Mouse (Mus musculus) macrophage (primary cell): ENCODE data around the gene Tmem213. TPM values are rescaled to one million over a fixed set of nuclear protein-coding genes. Genes with fewer than 3 reads are reported as not detected.

Source experiments
- H3K27ac ChIP-seq: fragments of 350-480 bp; formaldehyde crosslinking; 2 replicates; pipeline ENCODE4 v1.9.0; 2021
- H3K36me3 ChIP-seq: fragments of 350-480 bp; formaldehyde crosslinking; 2 replicates; pipeline ENCODE4 v1.9.0; 2021; ENCODE audit errors: inconsistent target
- H3K4me3 ChIP-seq: fragments of 350-480 bp; formaldehyde crosslinking; 2 replicates; pipeline ENCODE4 v1.9.0; 2021; ENCODE audit errors: inconsistent target
- H3K79me2 ChIP-seq: fragments of 350-480 bp; formaldehyde crosslinking; 2 replicates; pipeline ENCODE4 v1.9.0; 2021; ENCODE audit errors: inconsistent target
- WGBS: methylation state at CpG from one replicate; pipeline ENCODE4 v1.1.7; 2026; ENCODE audit warnings: inconsistent platforms; ENCODE audit not compliant: missing documents; 5-methylcytosine and 5-hydroxymethylcytosine counted together
- polyA plus RNA-seq: library from polyadenylated mRNA; stranded (reverse); fragments of 250-400 nt; gene quantifications from 3 replicates; pipeline ENCODE4 v1.2.4, GENCODE M21; 2018; ENCODE audit warnings: inconsistent platforms
- total RNA-seq, 78 experiments: library from RNA; depleted of rRNA; stranded (reverse); fragments of 250-400 nt; gene quantifications; 1 replicate in 9 of 78; 2 replicates in 24 of 78; 3 replicates in 43 of 78; 4 replicates in 2 of 78; pipeline ENCODE4 v1.2.4; 2018; ENCODE audit warnings: inconsistent platforms in 56 of 78

Tmem213 gene
- total RNA-seq (2018; cell fraction: chromatin; rRNA removed) = not detected
- not detected for total RNA-seq (2018; cell fraction: cytosol; rRNA removed)
- total RNA-seq (2018; cell fraction: nucleus; rRNA removed) = not detected
- not detected in 3 replicates for polyA plus RNA-seq

- H3K27ac ChIP-seq = no peak within 1 kb of the TSS
- 56% methylated on average over 9 of the region's 9 CpGs for WGBS
- H3K79me2 ChIP-seq = no peaks in the 10 kb centered on the region
- H3K4me3 ChIP-seq = no peak within 1 kb of the TSS
- no peaks in the 10 kb centered on the region for H3K36me3 ChIP-seq
Measured at GRCm38 (mm10) chr6:38109160-38109795, at the start of gene Tmem213. Tmem213 (plus strand) TSS chr6:38109255.

- WGBS = 3% methylated on average over 2 of the region's 2 CpGs
- no peaks in the 10 kb centered on the region for H3K36me3 ChIP-seq
- no peak overlapping the region for H3K27ac ChIP-seq
- no peak overlapping the region for H3K4me3 ChIP-seq
- no peaks in the 10 kb centered on the region for H3K79me2 ChIP-seq
Measured at GRCm38 (mm10) chr6:38064621-38065020, 44.4 kb upstream of the Tmem213 start.

GRCm38 (mm10) chr6:38065122-38065500 lies 43.9 kb upstream of the Tmem213 start:
- 43% methylated on average over 3 of the region's 3 CpGs for WGBS
- H3K27ac ChIP-seq = no peak overlapping the region
- peak overlapping the region; percentile 13; the same call in 1 of the 2 replicates for H3K4me3 ChIP-seq
- H3K36me3 ChIP-seq = no peaks in the 10 kb centered on the region
- H3K79me2 ChIP-seq = no peaks in the 10 kb centered on the region

- peak overlapping the region; percentile 13; the same call in 1 of the 2 replicates for H3K4me3 ChIP-seq
- H3K36me3 ChIP-seq = no peaks in the 10 kb centered on the region
- H3K79me2 ChIP-seq = no peaks in the 10 kb centered on the region
- no peak overlapping the region for H3K27ac ChIP-seq
- 15% methylated on average over 11 of the region's 11 CpGs for WGBS
Measured at GRCm38 (mm10) chr6:38065501-38066122, 43.4 kb upstream of the Tmem213 start.

- Histone ChIP-seq H3K27ac (no peak overlapping the region), H3K36me3 (no peaks in the 10 kb centered on the region), H3K79me2 (no peaks in the 10 kb centered on the region), H3K4me3 (no peak overlapping the region)
- WGBS = 0% methylated on average over 5 of the region's 5 CpGs
Measured at GRCm38 (mm10) chr6:38066215-38066614, 42.8 kb upstream of the Tmem213 start.

GRCm38 (mm10) chr6:38071256-38071655 lies 37.8 kb upstream of the Tmem213 start:
- no peak overlapping the region for H3K27ac ChIP-seq
- H3K4me3 ChIP-seq = no peak overlapping the region
- 92% methylated on average over 4 of the region's 4 CpGs for WGBS
- no peaks in the 10 kb centered on the region for H3K79me2 ChIP-seq
- no peaks in the 10 kb centered on the region for H3K36me3 ChIP-seq

- no peaks in the 10 kb centered on the region for H3K36me3 ChIP-seq
- no peaks in the 10 kb centered on the region for H3K79me2 ChIP-seq
- 91% methylated on average over 5 of the region's 5 CpGs for WGBS
Measured at GRCm38 (mm10) chr6:38072137-38072796, 36.8 kb upstream of the Tmem213 start.

GRCm38 (mm10) chr6:38073592-38073991 lies 35.5 kb upstream of the Tmem213 start:
- WGBS = 92% methylated on average over 3 of the region's 3 CpGs
- no peaks in the 10 kb centered on the region for H3K79me2 ChIP-seq
- H3K27ac ChIP-seq = no peak overlapping the region
- H3K36me3 ChIP-seq = no peaks in the 10 kb centered on the region
- H3K4me3 ChIP-seq = no peak overlapping the region

More at GRCm38 (mm10) chr6:38072137-38072796, 36.8 kb upstream of the Tmem213 start:
- Histone ChIP-seq H3K27ac (no peak overlapping the region), H3K4me3 (no peak overlapping the region)

- no peak overlapping the region for H3K4me3 ChIP-seq
- WGBS = 90% methylated on average over 4 of the region's 4 CpGs
- H3K79me2 ChIP-seq = no peaks in the 10 kb centered on the region
- no peaks in the 10 kb centered on the region for H3K36me3 ChIP-seq
- no peak overlapping the region for H3K27ac ChIP-seq
Measured at GRCm38 (mm10) chr6:38080364-38080763, 28.7 kb upstream of the Tmem213 start.

GRCm38 (mm10) chr6:38081727-38082341 lies 27.2 kb upstream of the Tmem213 start:
- H3K79me2 ChIP-seq = no peaks in the 10 kb centered on the region
- H3K27ac ChIP-seq = no peak overlapping the region
- 90% methylated on average over 11 of the region's 11 CpGs for WGBS
- H3K36me3 ChIP-seq = no peaks in the 10 kb centered on the region
- H3K4me3 ChIP-seq = no peak overlapping the region

- Histone ChIP-seq H3K4me3 (no peak overlapping the region), H3K79me2 (no peaks in the 10 kb centered on the region), H3K27ac (no peak overlapping the region), H3K36me3 (no peaks in the 10 kb centered on the region)
- 73% methylated on average over 4 of the region's 4 CpGs for WGBS
Measured at GRCm38 (mm10) chr6:38083204-38083603, 25.9 kb upstream of the Tmem213 start.

- Histone ChIP-seq H3K27ac (no peak overlapping the region), H3K36me3 (no peaks in the 10 kb centered on the region), H3K79me2 (no peaks in the 10 kb centered on the region), H3K4me3 (no peak overlapping the region)
- WGBS = 87% methylated on average over 9 of the region's 9 CpGs
Measured at GRCm38 (mm10) chr6:38087242-38088026, 21.6 kb upstream of the Tmem213 start.

- no peaks in the 10 kb centered on the region for H3K79me2 ChIP-seq
- no peaks in the 10 kb centered on the region for H3K36me3 ChIP-seq
- 90% methylated on average over 8 of the region's 8 CpGs for WGBS
- H3K4me3 ChIP-seq = no peak overlapping the region
- H3K27ac ChIP-seq = no peak overlapping the region
Measured at GRCm38 (mm10) chr6:38092539-38092938, 16.5 kb upstream of the Tmem213 start.

- Histone ChIP-seq H3K27ac (no peak overlapping the region), H3K4me3 (no peak overlapping the region), H3K79me2 (no peaks in the 10 kb centered on the region), H3K36me3 (no peaks in the 10 kb centered on the region)
- 91% methylated on average over 10 of the region's 10 CpGs for WGBS
Measured at GRCm38 (mm10) chr6:38094701-38095100, 14.4 kb upstream of the Tmem213 start.
